Mouse (Mus musculus) c-Kit-positive CD71-negative TER-119-negative erythroid progenitor cells, embryonic 14.5 days (primary cell): ENCODE results near the gene Gzma.

ENCODE experiments used
- DNase-seq: peaks from one replicate; pipeline ENCODE4 v3.0.0-alpha.2; 2013; ENCODE audit warnings: low read depth

Gzma gene

GRCm38 (mm10) chr13:113046211-113046883 is 54.4 kb downstream of the Gzma start, which contains the start of gene Gpx8:
TSS of gene Gpx8 (minus strand) at chr13:113046410.
- no peak for DNase-seq

GRCm38 (mm10) chr13:113045458-113046110 is 55.2 kb downstream of the Gzma start:
- DNase-seq: no peak

GRCm38 (mm10) chr13:113044876-113045275 is 55.9 kb downstream of the Gzma start:
- no peak for DNase-seq
